Mouse (Mus musculus): ENCODE results near the gene Naxd.

DNA sequence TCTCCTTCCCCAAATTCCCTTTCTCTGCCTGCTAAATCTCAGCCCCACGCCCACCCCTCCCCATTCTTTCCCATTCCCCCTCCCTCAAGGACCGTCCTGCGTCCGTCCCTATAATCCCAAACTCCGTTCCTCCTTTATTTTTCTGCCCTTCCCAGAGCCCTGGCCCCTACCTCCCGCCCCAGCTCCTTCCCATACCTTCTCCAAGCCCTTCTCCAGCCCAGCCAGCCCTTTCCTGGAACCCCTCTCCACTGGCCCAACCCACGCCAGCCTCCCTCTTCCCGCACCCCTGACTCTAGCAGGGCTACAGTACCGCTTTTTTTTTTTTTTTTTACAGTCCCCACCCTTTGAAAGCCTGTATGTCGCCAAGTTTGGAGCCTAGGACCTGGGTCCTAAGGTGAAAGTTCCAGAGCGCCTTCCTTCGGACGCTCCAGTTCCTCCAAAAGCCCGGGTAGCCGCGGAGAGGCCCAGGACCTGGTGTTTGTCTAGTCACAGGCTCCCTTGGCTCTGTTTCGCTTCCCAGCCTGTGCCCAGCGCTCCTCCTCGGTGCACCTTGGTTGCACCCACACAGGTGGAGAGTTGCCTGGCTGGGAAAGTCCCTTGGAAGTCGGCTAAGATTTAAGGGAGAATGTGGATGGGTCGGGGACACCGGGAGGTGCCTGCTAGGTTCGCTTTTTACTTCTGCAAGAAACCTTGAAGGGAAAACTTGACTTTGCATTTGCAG, 18.3 kb upstream of the Naxd start:
- TF ChIP-seq CTCF (IDR thresholded peaks at IDR 0.05; ENCODE audit: control insufficient read depth, insufficient read depth, insufficient replicate concordance, low read depth, low read length) (no peak), POLR2A (IDR thresholded peaks at IDR 0.05; ENCODE audit: control insufficient read depth, low read depth, low read length) (no peak)

Measured in testis, adult 2 months (tissue).